In the genomic region with DNA sequence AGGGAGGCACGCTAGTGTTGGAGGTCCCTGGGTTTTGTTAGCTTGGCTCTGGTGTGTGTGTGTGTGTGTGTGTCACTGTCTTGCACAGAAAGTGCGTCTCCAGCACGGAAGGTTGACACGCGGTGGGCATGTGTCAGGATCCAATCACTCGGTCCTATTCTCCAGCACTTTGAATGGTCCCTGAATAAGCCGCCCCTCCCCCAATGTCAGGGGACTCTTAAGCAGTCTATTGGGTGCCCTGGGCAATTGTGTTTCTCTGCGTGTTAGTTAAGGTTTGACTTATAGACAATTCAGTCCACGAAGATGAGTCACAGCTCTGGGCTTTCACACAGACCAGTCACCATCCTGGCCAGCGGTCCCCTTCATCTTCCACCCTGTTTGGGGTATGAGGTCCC, we compare ENCODE assay signal across 8 mouse cellular contexts. TPM values are rescaled to one million over a fixed set of nuclear protein-coding genes. Genes with fewer than 3 reads are reported as not detected.
A peak's percentile ranks its signal among the peaks of the same experiment; 100 is the strongest.
DNase-seq lines count a peak whose midpoint lies in the region; ATAC-seq and TF ChIP-seq lines count a peak whose summit lies in the region.

No protein-coding gene starts in this region.

- no peak for TF ChIP-seq POLR2A in limb, embryonic 14.5 days (IDR thresholded peaks at IDR 0.05; ENCODE audit: borderline replicate concordance, extremely low read depth, insufficient read depth, insufficient read length)

- 9% methylated on average over 10 of the region's 10 CpGs for WGBS in heart, embryonic 16.5 days
- WGBS in forebrain, embryonic 13.5 days: 8% methylated on average over 10 of the region's 10 CpGs
- 15% methylated on average over 10 of the region's 10 CpGs for WGBS in limb, embryonic 14.5 days

- H3K9ac ChIP-seq in heart, embryonic 16.5 days (ENCODE audit: low read length): no peak overlapping the region
- no peak overlapping the region for H3K9ac ChIP-seq in ES-E14 (ENCODE audit: insufficient read depth, low read depth, low read length, poor library complexity, severe bottlenecking)
- H3K9ac ChIP-seq in forebrain, embryonic 13.5 days: no peak overlapping the region
- peak overlapping the region; percentile 72; the same call in 1 of the 2 replicates for H3K9ac ChIP-seq in limb, embryonic 14.5 days (ENCODE audit: low read depth, low read length, severe bottlenecking)

- no peak overlapping the region for H3K4me3 ChIP-seq in heart, embryonic 16.5 days (ENCODE audit: low read length)
- peak overlapping the region; percentile 78 to 85; a peak in 3 of 4 replicates for H3K4me3 ChIP-seq in ES-E14 (ENCODE audit: insufficient read depth in 1 of 2, low read depth in 1 of 2, low read length in 2 of 2, poor library complexity in 1 of 2, severe bottlenecking in 1 of 2)
- H3K4me3 ChIP-seq in forebrain, embryonic 13.5 days: peak overlapping the region; percentile 55; the same call in 1 of the 2 replicates
- H3K4me3 ChIP-seq in limb, embryonic 14.5 days (replicated peaks; ENCODE audit: low read length): peak overlapping the region; percentile 75

- intact Hi-C loops in heart, postnatal 10 days (cut with DNase I): loop anchor here (10.0 kb wide), 1 partner anchor 269 kb away; the partner anchor contains the start of gene Olfr222

- H3K36me3 ChIP-seq in heart, embryonic 16.5 days (ENCODE audit: control insufficient read depth, insufficient read depth): no peaks in the 10 kb centered on the region
- H3K36me3 ChIP-seq in ES-E14 (ENCODE audit: control insufficient read depth, insufficient read depth, low read length, poor library complexity, severe bottlenecking): no peaks in the 10 kb centered on the region
- no peaks in the 10 kb centered on the region for H3K36me3 ChIP-seq in forebrain, embryonic 13.5 days (ENCODE audit: poor library complexity, severe bottlenecking)
- no peaks in the 10 kb centered on the region for H3K36me3 ChIP-seq in limb, embryonic 14.5 days (ENCODE audit: control insufficient read depth, insufficient read depth, low read length)

- no peak for ATAC-seq in heart, embryonic 16.5 days (replicated peaks; ENCODE audit: extremely low read depth, insufficient read depth, low FRiP score)
- no peak for ATAC-seq in forebrain, embryonic 13.5 days
- ATAC-seq in limb, embryonic 14.5 days (ENCODE audit: low FRiP score, low read depth): no peak

- H3K27me3 ChIP-seq in heart, embryonic 16.5 days (ENCODE audit: control insufficient read depth, insufficient read depth, low read length): peaks cover 30% of the 10 kb centered on the region
- H3K27me3 ChIP-seq in forebrain, embryonic 13.5 days: peaks cover 82% of the 10 kb centered on the region
- peaks cover 33% of the 10 kb centered on the region for H3K27me3 ChIP-seq in limb, embryonic 14.5 days (ENCODE audit: control insufficient read depth, insufficient read depth, low read length)

- DNase-seq in heart, postnatal 10 days: no peak
- DNase-seq in ES-E14 (ENCODE audit: low read depth, low spot score): no peak
- no peak for DNase-seq in limb, embryonic 14.5 days (ENCODE audit: low spot score)
- DNase-seq in thymus, postnatal 14 days: no peak
- DNase-seq in B cell, adult 2 months: no peak
- no peak for DNase-seq in gastrocnemius, postnatal 4 days (ENCODE audit: low spot score in 2 of 2)

- H3K4me1 ChIP-seq in heart, embryonic 16.5 days (ENCODE audit: control insufficient read depth, insufficient read depth, low read length): peaks cover 19% of the 10 kb centered on the region
- H3K4me1 ChIP-seq in ES-E14 (ENCODE audit: control insufficient read depth in 2 of 2, insufficient read depth in 2 of 2, low read length in 2 of 2, poor library complexity in 1 of 2): peaks cover 1 to 10% of the 10 kb centered on the region in 2 experiments; a peak in 3 of 4 replicates
- peaks cover 46% of the 10 kb centered on the region for H3K4me1 ChIP-seq in forebrain, embryonic 13.5 days
- peaks cover 39% of the 10 kb centered on the region for H3K4me1 ChIP-seq in limb, embryonic 14.5 days (ENCODE audit: control insufficient read depth, insufficient read depth, low read length)

- no peaks in the 10 kb centered on the region for H3K9me3 ChIP-seq in heart, embryonic 16.5 days (replicated peaks; ENCODE audit: control insufficient read depth, low read length)
- H3K9me3 ChIP-seq in ES-E14 (ENCODE audit: control insufficient read depth, insufficient read depth, low read depth, low read length): no peaks in the 10 kb centered on the region
- no peaks in the 10 kb centered on the region for H3K9me3 ChIP-seq in forebrain, embryonic 13.5 days (replicated peaks)
- no peaks in the 10 kb centered on the region for H3K9me3 ChIP-seq in limb, embryonic 14.5 days (ENCODE audit: control insufficient read depth, low read length)

- peak overlapping the region; percentile 90 for H3K4me2 ChIP-seq in heart, embryonic 16.5 days (ENCODE audit: low read depth, low read length)
- H3K4me2 ChIP-seq in forebrain, embryonic 13.5 days: peak overlapping the region; percentile 90
- H3K4me2 ChIP-seq in limb, embryonic 14.5 days (replicated peaks; ENCODE audit: low read depth, low read length, severe bottlenecking): peak overlapping the region; percentile 90

- no peak overlapping the region for H3K27ac ChIP-seq in heart, embryonic 16.5 days (ENCODE audit: low read length)
- no peak overlapping the region for H3K27ac ChIP-seq in ES-E14 (ENCODE audit: insufficient read depth, low read depth, low read length, poor library complexity, severe bottlenecking)
- H3K27ac ChIP-seq in forebrain, embryonic 13.5 days: no peak overlapping the region
- no peak overlapping the region for H3K27ac ChIP-seq in limb, embryonic 14.5 days (replicated peaks; ENCODE audit: low read depth, low read length)

- in situ Hi-C loops in ES-E14 (cut with MboI; ENCODE audit: low sequenced_read_pairs in 2 of 2, unreplicated experiment in 2 of 2): no loop called here

TF ChIP-seq in ES-E14, 5 proteins besides CTCF, POLR2A, EP300 and RAD21:
- TF ChIP-seq CHD2 (IDR thresholded peaks at IDR 0.05; ENCODE audit: low read depth, low read length) (no peak), MAFK (IDR thresholded peaks at IDR 0.05; ENCODE audit: insufficient read depth, low read depth, low read length) (no peak)

RNA-seq across cellular contexts. Expression of gene Wnt9a, which starts 0.9 kb away (rescaled TPM):
- 2.7 and 2.9 TPM in 2 replicates for polyA plus RNA-seq in heart, embryonic 16.5 days (2015; fragmentation: Nextera tagmentation; extraction: Ambion mirVana)
- total RNA-seq in heart, postnatal 10 days (2021): 1 to 10 TPM; 6.1 to 7.5 TPM
- 3.0 and 5.8 TPM in 2 replicates for total RNA-seq in ES-E14 (2012; rRNA removed)
- polyA plus RNA-seq in forebrain, embryonic 13.5 days (2015; fragmentation: Nextera tagmentation; extraction: Ambion mirVana): 1.8 and 2.9 TPM in 2 replicates
- polyA plus RNA-seq in limb, embryonic 14.5 days (2012; rRNA removed): 11.8 and 15.0 TPM in 2 replicates
- 6.2 and 6.8 TPM in 2 replicates for polyA plus RNA-seq in limb, embryonic 14.5 days (2014; fragmentation: Nextera tagmentation; extraction: Ambion mirVana)
- 10 to 100 TPM; 12.8 to 15.4 TPM for total RNA-seq in gastrocnemius, postnatal 4 days (2021)

RNA-seq across cellular contexts. Expression of gene Wnt3a, which starts 15.3 kb away (rescaled TPM):
- not detected in 2 replicates for polyA plus RNA-seq in heart, embryonic 16.5 days (2015; fragmentation: Nextera tagmentation; extraction: Ambion mirVana)
- total RNA-seq in heart, postnatal 10 days (2021): not detected
- total RNA-seq in ES-E14 (2012; rRNA removed): 0.85 and 1.8 TPM in 2 replicates
- polyA plus RNA-seq in forebrain, embryonic 13.5 days (2015; fragmentation: Nextera tagmentation; extraction: Ambion mirVana): 2.3 and 3.4 TPM in 2 replicates
- polyA plus RNA-seq in limb, embryonic 14.5 days (2012; rRNA removed): 1.2 TPM in 2 replicates
- polyA plus RNA-seq in limb, embryonic 14.5 days (2014; fragmentation: Nextera tagmentation; extraction: Ambion mirVana): 1.3 and 1.7 TPM in 2 replicates
- not detected for total RNA-seq in gastrocnemius, postnatal 4 days (2021)
